Mouse (Mus musculus) left cerebral cortex, postnatal 36 days (tissue): ENCODE measurements around the gene Senp6. TPM values are rescaled to one million over a fixed set of nuclear protein-coding genes. Genes with fewer than 3 reads are reported as not detected.
"Not testable (repeated sequence)": the region's sequence is repeated elsewhere in the genome, so short reads cannot be mapped to it uniquely, and the experiment has no call there.

Experiments used
- DNase-seq, 2 experiments: peaks; one replicate each; pipeline ENCODE4 v3.0.0; 2021 to 2022; ENCODE audit warnings: low spot score in 2 of 2, mixed read lengths in 1 of 2
- intact Hi-C: fragments of 180-260 bp; cut with DNase I; formaldehyde crosslinking; loops from one replicate; pipeline ENCODE4 v1.15.1; 2025
- total RNA-seq, 2 experiments: library from RNA; stranded (reverse); gene quantifications; 2 replicates each; pipeline ENCODE4 v1.2.3; 2021

Senp6 gene
- total RNA-seq, result 100 to 1,000 TPM in 1 of 2 experiments, 10 to 100 TPM in 1; 92.4 to 114 TPM

DNA sequence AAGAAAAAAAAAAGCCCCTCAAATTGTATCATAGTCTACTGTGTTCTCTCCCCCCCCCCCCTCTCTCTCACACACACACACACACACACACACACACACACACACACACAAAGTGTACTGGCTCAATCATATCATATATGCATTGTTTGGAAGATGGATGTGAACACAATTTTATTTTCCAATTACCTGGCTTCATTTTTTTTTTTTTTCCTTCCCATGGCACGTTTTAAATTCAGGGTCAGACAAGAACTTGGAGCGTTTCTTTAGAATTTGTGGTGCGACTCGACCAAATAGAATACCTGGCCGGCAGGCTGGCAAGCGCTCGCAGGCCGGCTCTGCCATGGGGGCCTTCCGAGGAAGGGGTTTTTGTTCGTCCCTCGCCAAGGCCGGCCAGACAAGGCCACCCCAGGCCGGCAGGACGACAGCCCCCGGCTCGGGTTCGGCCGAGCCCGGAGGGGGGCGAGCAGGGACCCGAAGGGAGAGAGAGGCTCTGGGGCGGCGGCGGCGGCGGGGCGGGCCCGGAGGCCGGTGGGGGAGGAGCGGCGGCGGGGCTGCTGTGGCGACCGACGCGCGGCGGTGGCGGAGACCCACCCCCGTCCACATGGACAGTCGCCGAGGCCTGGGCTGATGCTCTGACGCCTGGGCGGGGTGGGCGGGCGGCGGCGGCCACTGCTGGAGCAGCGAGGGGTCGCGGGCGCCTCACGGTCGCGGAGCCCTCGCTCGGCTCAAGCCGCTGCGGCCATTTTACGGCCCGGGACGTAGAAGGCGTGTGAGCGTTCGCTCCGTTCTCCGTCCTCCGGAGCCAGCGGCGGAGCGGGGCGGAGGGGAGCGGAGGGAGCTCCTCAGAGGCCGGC is at the start of gene Senp6:
Senp6 (plus strand) TSS at position 537 of the 854 bp plus-strand sequence.
- intact Hi-C loops, result loop anchor here (2.0 kb wide), 1 partner anchor 98 kb away; the partner anchor contains the start of gene Myo6
- peak in 1 of 2 experiments; percentile 75 for DNase-seq

- no peak for DNase-seq
- intact Hi-C loops, result no loop called here
Observed at GRCm38 (mm10) chr9:80020429-80020828, 46.3 kb upstream of the Senp6 start.

DNA sequence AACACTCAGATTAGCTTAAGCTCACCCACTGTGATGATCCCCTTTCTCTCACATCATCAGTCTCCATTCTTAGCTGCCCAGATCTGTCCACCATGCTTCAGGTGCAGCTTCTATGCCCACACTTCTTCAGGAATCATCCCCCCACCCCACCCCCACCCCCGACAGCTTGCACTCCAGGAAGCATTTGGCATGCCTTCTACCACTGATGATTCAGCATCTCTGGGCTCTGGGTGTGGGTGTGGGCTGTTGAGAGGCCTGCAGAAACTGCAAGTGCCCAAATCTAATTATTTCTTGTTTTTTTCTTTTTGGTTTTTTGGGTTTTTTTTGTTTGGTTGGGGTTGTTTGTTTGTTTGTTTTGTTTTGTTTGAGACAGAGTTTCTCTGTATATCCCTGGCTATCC is 45.1 kb upstream of the Senp6 start:
- intact Hi-C loops, result no loop called here
- peak in 1 of 2 experiments; percentile 11 for DNase-seq

- DNase-seq, result no peak
- intact Hi-C loops, result no loop called here
Observed at GRCm38 (mm10) chr9:80022821-80023220, 43.9 kb upstream of the Senp6 start.

GRCm38 (mm10) chr9:80025347-80025746 is 41.4 kb upstream of the Senp6 start:
- intact Hi-C loops, DNase-seq: not testable (repeated sequence)

- DNase-seq, result peak in 1 of 2 experiments; percentile 27
- intact Hi-C loops, result no loop called here
Observed at GRCm38 (mm10) chr9:80026017-80026416, 40.7 kb upstream of the Senp6 start.

- no peak for DNase-seq
Observed at GRCm38 (mm10) chr9:80026581-80027021, 40.1 kb upstream of the Senp6 start.

GRCm38 (mm10) chr9:80037262-80037996 is 29.3 kb upstream of the Senp6 start:
- intact Hi-C loops, result no loop called here
- no peak for DNase-seq

More at GRCm38 (mm10) chr9:80026581-80027021, 40.1 kb upstream of the Senp6 start:
- intact Hi-C loops, result no loop called here

GRCm38 (mm10) chr9:80037997-80038383 is 28.7 kb upstream of the Senp6 start:
- intact Hi-C loops, result no loop called here
- DNase-seq, result no peak

DNA sequence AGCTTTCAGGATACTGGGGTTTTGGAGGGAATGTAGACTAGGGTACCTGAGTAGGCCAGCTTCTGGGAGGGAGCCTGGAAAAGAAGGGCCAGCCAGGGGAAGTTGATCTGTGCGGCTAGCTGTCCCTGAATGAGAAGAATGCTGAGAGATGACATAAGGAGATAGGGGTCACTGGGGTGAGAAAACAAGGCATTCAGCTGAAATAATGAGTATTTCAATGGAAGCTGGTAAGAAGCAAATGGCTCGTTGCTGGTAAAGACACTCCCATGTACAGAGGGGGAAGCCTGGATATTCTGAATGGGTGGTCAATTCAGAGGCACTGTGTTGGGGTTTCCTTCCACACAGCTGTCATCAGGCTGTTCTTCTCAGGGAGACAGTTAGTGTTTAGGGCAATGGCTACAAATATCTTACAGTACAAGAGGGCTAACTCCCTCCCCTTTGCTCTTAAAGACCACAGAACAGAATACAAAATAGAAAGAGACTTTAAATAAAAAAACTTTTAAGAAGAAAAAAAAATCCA is 27.3 kb upstream of the Senp6 start:
- no peak for DNase-seq
- intact Hi-C loops, result no loop called here

DNA sequence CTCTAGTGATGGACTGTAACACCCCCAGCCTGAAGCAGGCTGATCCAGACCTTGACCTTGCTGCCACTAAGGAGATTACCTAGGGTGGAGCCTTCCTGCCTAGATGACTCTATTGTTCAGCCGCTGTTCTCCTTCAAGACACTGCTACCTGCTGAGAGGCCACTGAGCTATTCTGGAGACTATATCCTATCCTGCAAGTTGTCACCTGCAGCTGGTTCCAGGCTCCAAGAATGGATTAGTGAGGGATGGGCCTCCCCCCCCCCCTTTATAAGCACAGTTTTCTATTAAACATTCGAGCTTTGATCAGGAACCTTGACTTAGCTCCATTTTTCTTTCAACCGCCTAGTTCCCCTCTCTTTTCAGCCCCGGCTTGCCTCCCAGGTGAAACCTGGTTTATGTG is 22.4 kb upstream of the Senp6 start:
- intact Hi-C loops, result not testable (repeated sequence)

GRCm38 (mm10) chr9:80049271-80049670 is 17.4 kb upstream of the Senp6 start:
- intact Hi-C loops, DNase-seq: not testable (repeated sequence)

More for the DNA sequence above, 22.4 kb upstream of the Senp6 start:
- DNase-seq, result not testable (repeated sequence)

DNA sequence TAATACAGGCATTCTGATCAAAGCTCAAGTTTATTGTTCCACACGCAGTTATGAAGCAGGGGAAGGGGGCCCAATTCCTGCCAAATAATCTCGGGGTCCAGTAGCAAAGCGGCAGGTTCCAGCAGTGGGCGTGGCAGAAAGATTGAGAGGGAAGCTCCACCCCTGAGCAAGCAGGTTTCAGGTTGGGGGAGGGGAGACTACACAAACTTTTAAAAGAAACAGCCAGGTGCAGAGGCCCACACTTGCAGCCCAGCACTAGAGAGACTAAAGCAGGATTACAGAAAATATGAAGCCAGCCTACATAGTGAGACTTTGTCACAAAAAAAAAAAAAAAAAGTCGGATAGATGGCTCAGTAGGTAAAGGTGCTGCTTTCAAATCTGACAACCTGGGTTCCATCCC is 13.8 kb upstream of the Senp6 start:
- intact Hi-C loops, result no loop called here
- DNase-seq, result no peak

DNA sequence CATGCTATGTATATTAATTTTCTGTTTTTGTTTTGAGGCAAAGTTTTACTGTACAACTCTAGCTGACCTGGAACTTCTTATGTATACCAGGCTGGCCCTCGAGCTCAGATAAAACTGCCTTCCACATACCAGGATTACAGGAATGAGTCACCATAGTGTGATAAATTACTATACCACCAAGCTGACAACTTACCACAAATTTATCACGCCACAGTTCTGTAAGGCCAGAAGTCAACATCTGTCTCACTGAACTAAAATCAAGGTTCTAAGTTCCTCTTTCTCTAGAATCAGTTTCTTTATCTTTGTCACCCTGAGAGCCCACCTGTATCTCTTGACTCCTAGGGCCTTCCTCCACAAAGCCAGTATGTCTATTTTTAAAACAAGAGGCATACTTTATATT is 9.0 kb upstream of the Senp6 start:
- intact Hi-C loops, result no loop called here
- no peak for DNase-seq

DNA sequence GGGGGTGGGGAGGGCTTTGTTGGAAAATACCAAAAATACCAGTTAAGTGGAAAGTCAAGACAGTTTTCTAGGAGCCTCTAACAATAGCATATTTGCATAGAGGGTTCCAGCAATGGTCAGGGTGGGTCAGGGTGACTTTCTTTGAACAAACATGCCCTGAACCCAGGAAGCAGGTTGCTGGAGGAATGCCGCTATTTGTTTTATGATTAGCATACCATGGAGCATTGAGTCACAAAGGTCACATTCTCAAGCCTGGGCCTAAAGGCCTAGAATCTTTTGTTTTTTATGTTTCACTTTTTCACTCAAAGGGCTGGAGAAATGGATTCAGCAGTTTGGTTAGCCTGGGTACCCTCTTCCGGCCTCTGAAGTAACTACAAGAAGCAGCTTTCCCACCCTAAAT is 1.2 kb upstream of the Senp6 start:
- intact Hi-C loops, DNase-seq: not testable (repeated sequence)

DNA sequence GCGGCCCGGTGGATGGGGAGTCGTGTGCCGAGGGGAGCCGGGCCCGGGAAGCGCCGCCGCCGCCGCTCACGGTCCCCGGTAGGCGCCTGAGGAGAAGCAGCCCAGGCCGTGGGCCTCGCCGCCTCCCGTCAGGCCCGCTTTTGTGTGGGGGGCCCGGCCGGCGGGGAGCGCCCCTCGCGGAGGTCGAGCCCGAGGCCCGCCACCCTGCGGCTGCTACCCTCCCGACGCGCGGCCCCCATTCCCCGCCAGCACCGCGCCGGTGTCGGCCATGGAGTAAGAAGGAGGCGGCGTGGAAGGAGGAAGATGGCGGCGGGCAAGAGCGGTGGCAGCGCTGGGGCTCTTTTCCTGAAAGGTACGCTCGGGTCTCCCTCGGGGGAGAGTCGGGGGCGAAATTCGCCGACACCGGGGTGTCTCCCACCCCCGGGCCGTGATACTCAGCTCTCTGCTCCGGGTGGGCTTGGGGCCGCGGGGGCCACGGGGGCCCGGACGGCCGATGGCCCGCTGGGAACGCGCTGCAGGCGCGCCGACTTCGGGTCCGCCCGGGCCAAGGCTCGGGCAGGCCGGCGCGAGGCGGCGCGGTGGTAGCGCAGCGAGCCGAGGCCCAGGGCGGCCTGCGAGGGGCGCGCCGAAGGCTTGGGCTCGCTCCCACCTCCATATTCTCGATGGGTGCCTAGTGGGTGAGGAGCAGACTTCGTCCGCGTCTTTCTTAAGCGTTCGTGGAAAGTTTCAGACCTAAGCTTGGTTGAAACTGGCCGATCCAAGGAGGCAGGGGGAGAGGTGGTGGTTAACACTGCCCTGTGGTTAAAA is 721 bp downstream of the Senp6 start:
- intact Hi-C loops, result loop anchor here (2.0 kb wide), 1 partner anchor 97 kb away; the partner anchor contains the start of gene Myo6

DNA sequence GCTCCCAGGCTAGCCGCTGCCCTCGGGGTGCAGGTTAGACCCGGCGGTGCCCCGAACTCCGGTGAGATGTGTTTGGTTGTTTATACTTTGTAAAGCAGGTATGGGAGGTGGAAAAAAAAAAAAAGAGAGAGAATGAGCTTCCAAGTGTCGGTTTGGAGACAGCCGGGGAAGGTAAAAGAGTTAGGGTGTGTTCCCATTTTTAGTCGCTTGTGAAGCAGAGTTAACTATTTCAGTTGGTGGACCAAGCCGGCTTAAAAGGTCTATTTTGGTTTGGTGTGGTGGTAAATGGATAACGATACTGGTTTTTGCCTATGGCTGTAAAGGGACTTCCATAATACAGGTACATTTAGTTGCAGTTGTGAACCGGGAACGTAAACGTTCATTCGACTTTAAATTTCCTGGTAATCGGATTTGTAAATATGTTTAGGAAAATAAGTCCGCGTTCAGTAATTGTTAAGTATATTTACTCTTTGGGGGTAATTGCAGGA is 1.4 kb downstream of the Senp6 start:
- DNase-seq, result no peak
- intact Hi-C loops, result no loop called here

More for the DNA sequence above, 721 bp downstream of the Senp6 start:
- DNase-seq, result peak; percentile 76 to 80

- no peak for DNase-seq
- intact Hi-C loops, result no loop called here
Observed at GRCm38 (mm10) chr9:80068735-80069315, 2.1 kb downstream of the Senp6 start.

DNA sequence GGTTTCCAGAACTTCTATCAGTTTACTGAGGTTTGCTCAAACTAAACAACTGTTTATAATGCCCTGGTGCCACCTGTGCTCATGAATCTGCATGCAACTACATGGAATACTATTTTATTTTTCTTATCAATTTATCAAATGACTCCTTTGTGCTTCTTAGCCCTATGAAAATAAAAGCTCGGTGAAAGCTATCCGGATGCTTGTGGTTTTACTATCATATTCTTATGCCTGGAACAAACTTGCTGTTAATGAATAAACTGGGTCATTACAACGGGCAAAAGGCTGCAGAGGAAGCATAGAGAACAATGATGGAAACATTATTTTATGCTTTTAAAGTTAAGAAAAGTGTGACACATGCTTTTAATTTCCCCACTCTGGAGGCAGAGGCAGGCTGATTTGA is 3.3 kb downstream of the Senp6 start:
- DNase-seq, result no peak
- intact Hi-C loops, result no loop called here
